Mouse (Mus musculus) adipose tissue, adult 10 weeks (tissue): ENCODE measurements around the gene Ccl9. TPM values are rescaled to one million over a fixed set of nuclear protein-coding genes. Genes with fewer than 3 reads are reported as not detected.

Experiments used
- polyA plus RNA-seq: library from polyadenylated mRNA; stranded (reverse); fragments of 350-450 nt; fragmentation: Illumina TruSeq; extraction: RNeasy Lipid Tissue Mini Kit (QIAGEN cat#74804); gene quantifications from one replicate; pipeline ENCODE4 v1.2.3, GENCODE M21; 2014; ENCODE audit warnings: low read depth, low replicate concordance

The Ccl9 gene
- 53.5 TPM for polyA plus RNA-seq

GRCm38 (mm10) chr11:83578186-83578760, at the start of gene Ccl9:
Gene Ccl9 (minus strand): TSS chr11:83578636.

GRCm38 (mm10) chr11:83592853-83593252, 14.4 kb upstream of the Ccl9 start, which contains the start of gene Ccl6:
Gene Ccl6 (minus strand): TSS chr11:83593087.

DNA sequence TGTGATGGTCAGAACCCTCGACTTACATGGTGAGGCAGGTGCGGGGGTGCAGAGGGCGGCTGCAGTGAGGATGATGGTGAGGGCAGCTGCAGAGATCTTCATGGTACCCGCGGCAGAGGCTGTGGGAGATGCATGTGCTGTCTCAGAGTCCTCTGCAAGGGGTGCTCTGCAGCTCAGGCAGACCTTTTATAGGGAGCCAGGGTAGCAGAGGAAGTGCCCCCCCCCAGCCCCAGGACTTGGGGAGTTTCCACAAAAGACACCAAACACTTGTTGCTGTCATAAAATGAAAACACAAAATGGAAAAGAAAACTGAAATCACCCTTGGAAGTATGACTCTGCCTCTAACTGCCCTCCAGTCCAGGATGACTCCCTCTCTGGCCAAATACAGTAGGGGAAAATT, 48.1 kb downstream of the Ccl9 start, which contains the start of gene Ccl5:
Gene Ccl5 (minus strand): TSS at position 159 of the 400 bp plus-strand sequence.

Other genes with a start within 250 kb of the Ccl9 start
- 1.4 TPM for gene Rasl10b, start 169.5 kb downstream of the Ccl9 start, polyA plus RNA-seq
- gene Gas2l2, start 149.2 kb downstream of the Ccl9 start, polyA plus RNA-seq = 0.69 TPM
- 4.3 TPM for gene 1700020L24Rik, start 141.0 kb downstream of the Ccl9 start, polyA plus RNA-seq
- 13.5 TPM for gene Mmp28, start 115.6 kb downstream of the Ccl9 start, polyA plus RNA-seq
- gene Taf15, start 105.5 kb downstream of the Ccl9 start, polyA plus RNA-seq = 56.9 TPM
- gene Heatr9, start 56.5 kb downstream of the Ccl9 start, polyA plus RNA-seq = 0.52 TPM
- gene Ccl5, start 48.1 kb downstream of the Ccl9 start, polyA plus RNA-seq = 11.4 TPM
- 125 TPM for gene Ccl6, start 14.5 kb upstream of the Ccl9 start, polyA plus RNA-seq
- not detected for gene Rpl9-ps1, start 67.0 kb upstream of the Ccl9 start, polyA plus RNA-seq
- gene Ccl3, start 70.7 kb upstream of the Ccl9 start, polyA plus RNA-seq = 0.46 TPM
- not detected for gene Ccl4, start 83.9 kb upstream of the Ccl9 start, polyA plus RNA-seq
- 38.3 TPM for gene Wfdc17, start 125.4 kb upstream of the Ccl9 start, polyA plus RNA-seq
- 0.89 TPM for gene Wfdc18, start 130.4 kb upstream of the Ccl9 start, polyA plus RNA-seq
- gene Wfdc21, start 168.3 kb upstream of the Ccl9 start, polyA plus RNA-seq = 111 TPM
- gene Heatr6, start 175.1 kb upstream of the Ccl9 start, polyA plus RNA-seq = 9.0 TPM